Mouse (Mus musculus): ENCODE data around the gene Nr2f1. TPM values are rescaled to one million over a fixed set of nuclear protein-coding genes. Genes with fewer than 3 reads are reported as not detected.

Nr2f1 gene
- polyA plus RNA-seq, 1 experiment from 2014 or later, result 70.7 TPM

- H3K4me3 ChIP-seq (replicated peaks; ENCODE audit: low read length), result peak overlapping the region; percentile 31
- H3K9ac ChIP-seq, result peak overlapping the region; percentile 55
- H3K27me3 ChIP-seq (ENCODE audit: control insufficient read depth, insufficient read depth, low read length), result peaks cover 27% of the 10 kb centered on the region
- H3K4me2 ChIP-seq (replicated peaks), result peak overlapping the region; percentile 69
- no peaks in the 10 kb centered on the region for H3K9me3 ChIP-seq (ENCODE audit: control insufficient read depth, low read length)
- DNase-seq (ENCODE audit: low spot score) (peak; percentile 33), ATAC-seq (ENCODE audit: low FRiP score) (no peak)
- peaks cover 12% of the 10 kb centered on the region for H3K36me3 ChIP-seq (replicated peaks; ENCODE audit: control insufficient read depth, insufficient read depth)
- H3K27ac ChIP-seq, result peak overlapping the region; percentile 87
- H3K4me1 ChIP-seq (replicated peaks; ENCODE audit: control insufficient read depth, insufficient read depth, low read length), result peaks cover 32% of the 10 kb centered on the region
- 12% methylated on average over 5 of the region's 5 CpGs for WGBS
Observed at GRCm38 (mm10) chr13:78183004-78183403, 16.6 kb downstream of the Nr2f1 start.

GRCm38 (mm10) chr13:78181930-78182558 lies 17.5 kb downstream of the Nr2f1 start:
- Histone ChIP-seq H3K9ac (peak overlapping the region; percentile 63), H3K4me1 (replicated peaks; ENCODE audit: control insufficient read depth, insufficient read depth, low read length) (peaks cover 28% of the 10 kb centered on the region), H3K4me2 (replicated peaks) (peak overlapping the region; percentile 69), H3K4me3 (replicated peaks; ENCODE audit: low read length) (peak overlapping the region; percentile 31), H3K36me3 (replicated peaks; ENCODE audit: control insufficient read depth, insufficient read depth) (peaks cover 7% of the 10 kb centered on the region; the same call in 1 of the 2 replicates), H3K27ac (peak overlapping the region; percentile 87), H3K27me3 (ENCODE audit: control insufficient read depth, insufficient read depth, low read length) (peaks cover 34% of the 10 kb centered on the region), H3K9me3 (ENCODE audit: control insufficient read depth, low read length) (no peaks in the 10 kb centered on the region)
- DNase-seq (ENCODE audit: low spot score), result no peak
- ATAC-seq (ENCODE audit: low FRiP score), result peak; percentile 43; the same call in 1 of the 2 replicates
- 4% methylated on average over 11 of the region's 14 CpGs for WGBS

GRCm38 (mm10) chr13:78181071-78181929 lies 18.3 kb downstream of the Nr2f1 start:
- H3K4me2 ChIP-seq (replicated peaks), result peak overlapping the region; percentile 69
- under 1% methylated on average over 44 of the region's 44 CpGs for WGBS
- H3K27me3 ChIP-seq (ENCODE audit: control insufficient read depth, insufficient read depth, low read length), result peaks cover 36% of the 10 kb centered on the region

GRCm38 (mm10) chr13:78180261-78180660 lies 19.3 kb downstream of the Nr2f1 start:
- 38% methylated on average over 3 of the region's 3 CpGs for WGBS
- no peaks in the 10 kb centered on the region for H3K36me3 ChIP-seq (replicated peaks; ENCODE audit: control insufficient read depth, insufficient read depth)
- peak overlapping the region; percentile 30; the same call in 1 of the 2 replicates for H3K4me3 ChIP-seq (replicated peaks; ENCODE audit: low read length)
- peak overlapping the region; percentile 53; the same call in 1 of the 2 replicates for H3K9ac ChIP-seq
- peak overlapping the region; percentile 69 for H3K4me2 ChIP-seq (replicated peaks)
- H3K9me3 ChIP-seq (ENCODE audit: control insufficient read depth, low read length), result no peaks in the 10 kb centered on the region
- peak overlapping the region; percentile 81 for H3K27ac ChIP-seq
- H3K27me3 ChIP-seq (ENCODE audit: control insufficient read depth, insufficient read depth, low read length), result peaks cover 44% of the 10 kb centered on the region
- DNase-seq (ENCODE audit: low spot score) (no peak), ATAC-seq (ENCODE audit: low FRiP score) (no peak)
- H3K4me1 ChIP-seq (replicated peaks; ENCODE audit: control insufficient read depth, insufficient read depth, low read length), result peaks cover 27% of the 10 kb centered on the region

More at GRCm38 (mm10) chr13:78181071-78181929, 18.3 kb downstream of the Nr2f1 start:
- H3K9me3 ChIP-seq (ENCODE audit: control insufficient read depth, low read length), result no peaks in the 10 kb centered on the region
- H3K27ac ChIP-seq, result peak overlapping the region; percentile 87
- H3K4me1 ChIP-seq (replicated peaks; ENCODE audit: control insufficient read depth, insufficient read depth, low read length), result peaks cover 27% of the 10 kb centered on the region
- H3K36me3 ChIP-seq (replicated peaks; ENCODE audit: control insufficient read depth, insufficient read depth), result no peaks in the 10 kb centered on the region
- H3K4me3 ChIP-seq (replicated peaks; ENCODE audit: low read length), result peak overlapping the region; percentile 31
- H3K9ac ChIP-seq, result peak overlapping the region; percentile 63
- ATAC-seq (ENCODE audit: low FRiP score) (peak; percentile 32; the same call in 1 of the 2 replicates), DNase-seq (ENCODE audit: low spot score) (peak; percentile 66)

- Histone ChIP-seq H3K4me3 (replicated peaks; ENCODE audit: low read length) (peak overlapping the region; percentile 30), H3K36me3 (replicated peaks; ENCODE audit: control insufficient read depth, insufficient read depth) (no peaks in the 10 kb centered on the region), H3K9ac (peak overlapping the region; percentile 53), H3K27ac (peak overlapping the region; percentile 81), H3K27me3 (ENCODE audit: control insufficient read depth, insufficient read depth, low read length) (peaks cover 51% of the 10 kb centered on the region), H3K4me1 (replicated peaks; ENCODE audit: control insufficient read depth, insufficient read depth, low read length) (peaks cover 20% of the 10 kb centered on the region), H3K9me3 (ENCODE audit: control insufficient read depth, low read length) (no peaks in the 10 kb centered on the region), H3K4me2 (replicated peaks) (peak overlapping the region; percentile 69)
- ATAC-seq (ENCODE audit: low FRiP score) (peak; percentile 60; the same call in 1 of the 2 replicates), DNase-seq (ENCODE audit: low spot score) (peak; percentile 47)
- WGBS, result 2% methylated on average over 38 of the region's 38 CpGs
Observed at GRCm38 (mm10) chr13:78179312-78180097, 20.1 kb downstream of the Nr2f1 start.

GRCm38 (mm10) chr13:78178771-78179170 lies 20.8 kb downstream of the Nr2f1 start:
- Histone ChIP-seq H3K9ac (peak overlapping the region; percentile 53), H3K36me3 (replicated peaks; ENCODE audit: control insufficient read depth, insufficient read depth) (no peaks in the 10 kb centered on the region), H3K27ac (peak overlapping the region; percentile 81), H3K4me2 (replicated peaks) (peak overlapping the region; percentile 69), H3K4me1 (replicated peaks; ENCODE audit: control insufficient read depth, insufficient read depth, low read length) (peaks cover 19% of the 10 kb centered on the region), H3K9me3 (ENCODE audit: control insufficient read depth, low read length) (no peaks in the 10 kb centered on the region), H3K4me3 (replicated peaks; ENCODE audit: low read length) (peak overlapping the region; percentile 30), H3K27me3 (ENCODE audit: control insufficient read depth, insufficient read depth, low read length) (peaks cover 59% of the 10 kb centered on the region)
- DNase-seq (ENCODE audit: low spot score), result no peak
- no peak for ATAC-seq (ENCODE audit: low FRiP score)
- 11% methylated on average over 5 of the region's 5 CpGs for WGBS

- no peak for DNase-seq (ENCODE audit: low spot score)
- ATAC-seq (ENCODE audit: low FRiP score), result no peak
- H3K4me3 ChIP-seq (replicated peaks; ENCODE audit: low read length), result peak overlapping the region; percentile 30; the same call in 1 of the 2 replicates
- H3K9me3 ChIP-seq (ENCODE audit: control insufficient read depth, low read length), result no peaks in the 10 kb centered on the region
- peak overlapping the region; percentile 69 for H3K4me2 ChIP-seq (replicated peaks)
- H3K9ac ChIP-seq, result peak overlapping the region; percentile 53
- H3K4me1 ChIP-seq (replicated peaks; ENCODE audit: control insufficient read depth, insufficient read depth, low read length), result peaks cover 18% of the 10 kb centered on the region
- H3K27ac ChIP-seq, result peak overlapping the region; percentile 81
- H3K36me3 ChIP-seq (replicated peaks; ENCODE audit: control insufficient read depth, insufficient read depth), result no peaks in the 10 kb centered on the region
- peaks cover 64% of the 10 kb centered on the region for H3K27me3 ChIP-seq (ENCODE audit: control insufficient read depth, insufficient read depth, low read length)
- 4% methylated on average over 1 of the region's 1 CpGs for WGBS
Observed at GRCm38 (mm10) chr13:78178021-78178420, 21.5 kb downstream of the Nr2f1 start.

- ATAC-seq (ENCODE audit: low FRiP score), result no peak
- WGBS, result 18% methylated on average over 5 of the region's 5 CpGs
- Histone ChIP-seq H3K27ac (peak overlapping the region; percentile 81; the same call in 1 of the 2 replicates), H3K4me1 (replicated peaks; ENCODE audit: control insufficient read depth, insufficient read depth, low read length) (peaks cover 13% of the 10 kb centered on the region), H3K27me3 (ENCODE audit: control insufficient read depth, insufficient read depth, low read length) (peaks cover 65% of the 10 kb centered on the region), H3K9ac (peak overlapping the region; percentile 53), H3K4me2 (replicated peaks) (peak overlapping the region; percentile 69), H3K4me3 (replicated peaks; ENCODE audit: low read length) (0 out of 2 replicates have a peak overlapping the region, but pooled peaks have one; percentile 9), H3K36me3 (replicated peaks; ENCODE audit: control insufficient read depth, insufficient read depth) (no peaks in the 10 kb centered on the region), H3K9me3 (ENCODE audit: control insufficient read depth, low read length) (no peaks in the 10 kb centered on the region)
- no peak for DNase-seq (ENCODE audit: low spot score)
Observed at GRCm38 (mm10) chr13:78177381-78177950, 22.1 kb downstream of the Nr2f1 start.
